Mouse (Mus musculus): ENCODE measurements at regions not wholly inside any gene's neighbourhood (a gene's known extent, or its start where the extent isn't known, plus 50 kb on each side); places are given as distances from the start of the nearest gene placed in this dataset.

DNA sequence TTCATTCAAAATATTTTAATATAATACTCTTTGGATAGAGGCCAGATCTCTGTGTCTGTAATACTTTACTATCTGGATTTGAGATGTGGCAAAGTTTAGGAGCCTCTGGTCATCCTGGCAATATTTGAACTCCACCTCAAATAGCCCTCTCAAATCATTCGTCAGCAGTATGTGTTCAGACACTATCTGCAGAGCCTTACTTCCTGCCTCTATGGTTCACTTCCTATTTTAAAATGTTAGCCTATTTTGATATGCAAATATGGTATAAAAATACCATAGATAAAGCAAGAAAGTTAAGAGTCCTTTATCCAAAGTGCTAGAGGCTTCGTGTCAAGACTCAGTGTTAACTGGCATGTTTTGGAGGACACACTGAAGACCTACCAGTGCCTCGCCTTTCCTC, 334.6 kb downstream of the Sv2b start:
- DNase-seq (ENCODE audit: low read depth): no peak
- TF ChIP-seq CTCF (IDR thresholded peaks at IDR 0.05; ENCODE audit: borderline replicate concordance, extremely low read depth, insufficient read depth, insufficient read length): no peak
- TF ChIP-seq POLR2A (IDR thresholded peaks at IDR 0.05; ENCODE audit: borderline replicate concordance, extremely low read depth, insufficient read depth, insufficient read length, poor library complexity, severe bottlenecking): no peak

DNA sequence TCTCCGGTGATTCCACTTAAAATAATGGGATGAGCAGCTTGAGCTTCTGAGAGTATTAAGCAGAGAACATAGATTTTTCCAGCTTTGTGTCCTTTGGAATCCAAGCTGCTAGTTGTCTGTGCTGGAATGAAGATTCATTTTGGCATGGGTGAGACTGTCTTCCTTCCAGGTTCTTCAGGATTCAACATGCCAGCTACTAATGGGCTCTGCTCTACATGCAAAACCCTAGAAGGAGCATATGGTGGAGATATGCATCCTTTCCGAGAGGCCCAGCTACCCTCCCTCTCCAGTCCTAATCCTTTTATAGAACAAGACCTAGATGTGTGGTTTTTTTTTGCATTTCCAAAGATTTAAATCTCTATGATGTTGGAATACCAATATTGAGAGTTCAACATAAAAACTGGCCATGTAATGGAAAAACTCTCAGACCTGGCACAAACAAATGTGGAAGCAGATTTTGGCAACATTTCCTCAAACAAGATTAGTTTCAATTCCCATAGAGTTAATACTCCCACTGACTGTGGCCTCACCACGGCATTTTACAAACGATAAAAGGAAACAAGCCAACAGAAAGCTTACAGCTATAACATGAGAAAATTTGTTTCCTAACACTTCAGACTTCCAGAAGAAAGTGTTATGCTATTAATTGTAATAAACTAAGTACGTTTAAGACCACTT, 364.5 kb downstream of the Sv2b start:
- TF ChIP-seq CTCF (IDR thresholded peaks at IDR 0.05; ENCODE audit: borderline replicate concordance, extremely low read depth, insufficient read depth, insufficient read length) (no peak), POLR2A (IDR thresholded peaks at IDR 0.05; ENCODE audit: borderline replicate concordance, extremely low read depth, insufficient read depth, insufficient read length, poor library complexity, severe bottlenecking) (no peak)
- DNase-seq (ENCODE audit: low read depth): peak; percentile 75

DNA sequence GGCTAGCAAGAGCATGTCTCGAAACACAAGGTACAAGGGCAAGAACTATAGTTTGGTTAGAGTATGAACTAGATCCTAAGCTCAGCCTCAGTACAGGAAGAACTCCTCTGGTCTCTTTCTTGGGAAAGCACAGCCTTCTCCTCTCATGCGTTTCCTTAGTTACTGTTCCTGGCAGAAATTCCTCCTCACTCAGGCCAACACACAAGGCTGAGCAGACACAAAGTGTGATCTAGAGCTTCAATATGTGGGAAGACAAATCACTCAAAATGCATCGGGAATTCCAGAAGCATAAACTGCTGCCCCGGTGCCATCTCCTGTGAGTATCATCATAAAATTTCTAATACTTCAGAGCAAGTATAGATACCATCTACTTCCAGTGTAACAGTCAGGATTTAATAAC, 366.1 kb downstream of the Sv2b start:
- no peak for TF ChIP-seq CTCF (IDR thresholded peaks at IDR 0.05; ENCODE audit: borderline replicate concordance, extremely low read depth, insufficient read depth, insufficient read length)
- TF ChIP-seq POLR2A (IDR thresholded peaks at IDR 0.05; ENCODE audit: borderline replicate concordance, extremely low read depth, insufficient read depth, insufficient read length, poor library complexity, severe bottlenecking): no peak
- DNase-seq (ENCODE audit: low read depth): peak; percentile 75

DNA sequence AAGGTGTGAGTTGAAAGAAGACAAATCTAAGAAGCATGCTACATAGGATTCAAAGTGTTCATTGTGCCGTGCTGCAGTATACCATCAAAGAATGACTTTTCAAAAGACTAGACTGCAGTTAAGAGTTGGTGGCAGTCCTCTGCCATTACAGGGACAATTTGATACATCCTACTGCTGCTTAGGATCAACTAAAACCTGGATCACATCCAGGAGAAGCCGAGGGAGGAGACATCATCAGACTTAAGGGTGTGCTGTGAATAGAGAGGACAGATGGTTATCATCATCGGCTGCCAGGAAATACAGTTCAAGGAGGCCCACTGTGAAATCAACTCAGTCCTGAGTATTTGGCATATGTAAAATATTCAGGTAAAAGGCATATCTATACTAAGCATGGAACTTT, 366.9 kb downstream of the Sv2b start:
- DNase-seq (ENCODE audit: low read depth): peak; percentile 73
- no peak for TF ChIP-seq CTCF (IDR thresholded peaks at IDR 0.05; ENCODE audit: borderline replicate concordance, extremely low read depth, insufficient read depth, insufficient read length)
- TF ChIP-seq POLR2A (IDR thresholded peaks at IDR 0.05; ENCODE audit: borderline replicate concordance, extremely low read depth, insufficient read depth, insufficient read length, poor library complexity, severe bottlenecking): no peak

DNA sequence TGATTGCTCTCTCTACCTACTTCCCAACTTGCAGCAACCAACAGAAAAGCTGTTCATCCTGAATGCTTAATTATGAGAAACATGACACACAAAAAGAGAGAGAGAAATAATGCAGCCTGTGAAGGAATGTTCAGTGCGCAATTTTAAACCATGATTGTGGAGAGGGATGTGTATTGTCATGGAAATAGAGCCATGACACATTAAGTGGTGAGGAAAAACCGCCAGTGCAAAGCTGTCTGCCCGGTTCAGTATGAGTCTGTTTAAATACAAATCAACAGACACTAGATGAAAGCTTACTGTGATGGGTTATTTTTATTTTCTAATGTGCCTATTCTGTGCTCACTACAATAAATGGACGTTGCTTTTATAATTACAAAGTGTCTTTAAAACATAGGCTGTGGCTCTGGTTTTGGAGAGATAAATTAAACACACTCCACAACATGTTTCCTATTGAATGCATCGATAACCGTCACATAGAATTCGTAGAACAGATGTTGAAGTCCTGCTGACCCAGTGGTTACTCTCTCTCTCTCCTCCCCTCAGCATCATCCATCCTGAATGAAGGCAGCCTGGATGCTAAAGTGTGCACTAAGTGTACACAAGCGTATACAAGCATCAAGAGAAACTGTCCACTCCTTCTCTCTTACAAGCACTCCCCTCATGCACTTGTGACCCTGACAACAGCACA, 374.7 kb upstream of the Slco3a1 start:
- peak; percentile 70 for DNase-seq (ENCODE audit: low read depth)
- TF ChIP-seq CTCF (IDR thresholded peaks at IDR 0.05; ENCODE audit: borderline replicate concordance, extremely low read depth, insufficient read depth, insufficient read length) (no peak), POLR2A (IDR thresholded peaks at IDR 0.05; ENCODE audit: borderline replicate concordance, extremely low read depth, insufficient read depth, insufficient read length, poor library complexity, severe bottlenecking) (no peak)

DNA sequence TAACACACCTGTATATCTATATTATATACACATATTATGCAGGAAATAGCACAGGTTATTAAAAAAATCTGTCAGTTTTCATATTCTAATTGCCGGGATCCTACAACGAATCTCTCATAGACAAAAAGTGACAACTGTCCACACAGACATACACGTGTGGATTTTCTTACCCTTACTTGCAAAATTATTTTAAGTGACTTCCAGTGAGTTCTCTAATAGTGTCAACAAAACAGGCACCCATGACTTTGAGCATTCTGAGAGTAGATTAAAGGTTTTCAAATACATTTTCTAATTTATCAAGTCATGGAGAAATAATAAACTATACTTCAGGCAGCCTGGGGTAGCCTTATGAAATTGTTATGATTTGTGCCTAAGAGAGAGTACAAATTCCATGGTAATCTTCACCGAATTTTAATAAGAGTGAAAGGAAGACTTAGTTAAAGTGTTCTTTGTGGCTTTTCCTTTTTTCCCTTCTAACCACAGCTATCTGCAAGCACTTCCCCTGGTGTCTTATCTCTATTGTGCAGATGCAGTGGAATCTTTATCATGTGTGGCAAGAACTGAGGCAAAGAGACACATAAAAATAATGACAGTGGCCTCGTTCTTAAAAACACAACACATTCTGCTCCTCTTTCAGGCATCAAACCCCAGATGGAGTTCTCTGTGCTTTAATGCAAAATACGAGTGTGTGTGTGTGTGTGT, 373.8 kb upstream of the Slco3a1 start:
- TF ChIP-seq POLR2A (IDR thresholded peaks at IDR 0.05; ENCODE audit: borderline replicate concordance, extremely low read depth, insufficient read depth, insufficient read length, poor library complexity, severe bottlenecking) (no peak), CTCF (IDR thresholded peaks at IDR 0.05; ENCODE audit: borderline replicate concordance, extremely low read depth, insufficient read depth, insufficient read length) (no peak)
- peak; percentile 42 for DNase-seq (ENCODE audit: low read depth)

DNA sequence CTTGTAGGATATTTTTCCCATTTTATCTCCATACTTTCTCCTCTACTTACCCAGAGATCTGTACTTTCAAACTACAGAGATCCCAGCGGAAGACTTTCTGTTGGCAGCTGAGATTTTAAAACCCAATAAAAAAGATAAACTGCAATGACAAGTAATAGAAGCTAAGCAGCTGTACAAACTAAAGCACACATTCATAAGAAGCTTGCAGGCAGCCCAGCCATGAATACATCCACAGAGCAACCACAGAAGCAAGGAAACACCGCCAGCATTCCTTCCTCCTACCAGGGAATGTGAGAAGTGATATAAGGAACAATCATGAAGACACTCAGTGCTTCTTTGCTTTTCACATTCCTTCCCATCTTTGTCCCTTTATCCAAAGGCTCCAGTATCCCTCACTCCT, 372.1 kb upstream of the Slco3a1 start:
- TF ChIP-seq POLR2A (IDR thresholded peaks at IDR 0.05; ENCODE audit: borderline replicate concordance, extremely low read depth, insufficient read depth, insufficient read length, poor library complexity, severe bottlenecking): no peak
- TF ChIP-seq CTCF (IDR thresholded peaks at IDR 0.05; ENCODE audit: borderline replicate concordance, extremely low read depth, insufficient read depth, insufficient read length): no peak
- no peak for DNase-seq (ENCODE audit: low read depth)

DNA sequence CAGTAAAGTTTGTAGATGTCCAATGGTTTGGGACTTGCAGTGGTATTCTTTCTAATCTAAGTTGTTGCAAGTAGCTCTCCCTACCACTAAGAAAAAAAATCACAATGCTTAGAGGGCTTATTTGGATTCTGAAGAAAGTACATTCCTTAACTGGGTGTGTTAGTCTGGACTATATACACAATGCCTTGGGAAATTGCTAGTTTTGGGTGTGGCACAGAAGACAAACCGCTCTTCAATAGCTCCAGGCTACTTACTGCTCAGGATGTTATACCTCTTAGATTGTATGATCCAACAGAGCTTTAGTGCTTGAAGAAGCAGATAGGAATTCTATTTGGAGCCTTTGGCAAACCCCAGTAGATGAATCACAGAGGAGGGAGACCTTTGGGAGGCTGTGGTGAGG, 369.6 kb upstream of the Slco3a1 start:
- DNase-seq (ENCODE audit: low read depth): no peak
- TF ChIP-seq CTCF (IDR thresholded peaks at IDR 0.05; ENCODE audit: borderline replicate concordance, extremely low read depth, insufficient read depth, insufficient read length) (no peak), POLR2A (IDR thresholded peaks at IDR 0.05; ENCODE audit: borderline replicate concordance, extremely low read depth, insufficient read depth, insufficient read length, poor library complexity, severe bottlenecking) (no peak)

DNA sequence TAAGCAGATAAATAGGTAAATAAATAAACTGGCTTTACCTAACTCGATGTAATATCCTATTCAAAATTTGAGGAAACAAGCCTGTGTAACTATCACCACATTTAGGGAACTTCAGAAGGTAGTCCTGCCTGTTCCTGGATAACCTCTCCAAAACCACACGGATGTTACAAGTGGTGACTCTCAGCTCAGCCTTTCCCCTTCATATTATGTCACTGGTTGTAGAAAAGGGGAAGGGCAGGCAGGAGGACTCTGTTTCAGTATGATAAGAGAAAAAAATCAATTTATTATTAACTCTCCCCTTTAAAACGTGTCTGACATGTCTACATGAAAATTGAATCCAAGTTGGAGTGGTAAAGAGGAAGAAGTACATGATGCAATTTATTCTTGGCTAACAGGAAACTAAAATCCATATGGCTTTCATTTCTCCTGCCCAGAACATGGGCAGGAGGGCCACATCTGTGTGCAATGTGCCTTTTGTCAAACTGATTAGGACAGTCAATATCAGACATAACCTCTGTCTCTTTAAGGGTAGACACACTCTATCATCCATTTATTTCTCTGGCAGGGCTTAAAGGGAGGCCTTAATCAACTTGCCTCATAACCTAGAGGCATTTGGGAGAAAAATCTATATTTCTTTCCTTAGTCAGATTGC, 353.9 kb upstream of the Slco3a1 start:
- no peak for TF ChIP-seq CTCF (IDR thresholded peaks at IDR 0.05; ENCODE audit: borderline replicate concordance, extremely low read depth, insufficient read depth, insufficient read length)
- TF ChIP-seq POLR2A (IDR thresholded peaks at IDR 0.05; ENCODE audit: borderline replicate concordance, extremely low read depth, insufficient read depth, insufficient read length, poor library complexity, severe bottlenecking): no peak

DNA sequence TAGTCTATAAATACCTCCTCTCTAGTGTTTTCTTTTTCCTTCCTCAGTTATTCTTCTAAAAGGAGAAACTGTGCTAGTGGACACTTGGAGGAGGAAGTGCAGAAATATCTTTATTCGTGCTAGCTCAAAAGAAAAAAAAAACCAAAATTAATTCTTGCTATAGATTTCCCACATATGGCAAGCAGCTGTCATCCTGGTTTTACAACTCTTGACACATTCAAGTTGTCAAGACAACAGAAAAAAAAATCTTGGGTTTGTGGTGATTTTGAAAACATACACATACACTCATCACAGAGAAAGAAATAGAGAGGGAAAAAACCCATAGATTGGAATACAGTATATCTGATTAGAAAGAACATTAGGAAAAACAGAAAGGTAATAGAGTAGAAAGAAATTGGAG, 352.8 kb upstream of the Slco3a1 start:
- DNase-seq (ENCODE audit: low read depth): peak; percentile 61
- TF ChIP-seq CTCF (IDR thresholded peaks at IDR 0.05; ENCODE audit: borderline replicate concordance, extremely low read depth, insufficient read depth, insufficient read length) (no peak), POLR2A (IDR thresholded peaks at IDR 0.05; ENCODE audit: borderline replicate concordance, extremely low read depth, insufficient read depth, insufficient read length, poor library complexity, severe bottlenecking) (no peak)

More for the DNA sequence above, 353.9 kb upstream of the Slco3a1 start:
- peak; percentile 22 for DNase-seq (ENCODE audit: low read depth)

DNA sequence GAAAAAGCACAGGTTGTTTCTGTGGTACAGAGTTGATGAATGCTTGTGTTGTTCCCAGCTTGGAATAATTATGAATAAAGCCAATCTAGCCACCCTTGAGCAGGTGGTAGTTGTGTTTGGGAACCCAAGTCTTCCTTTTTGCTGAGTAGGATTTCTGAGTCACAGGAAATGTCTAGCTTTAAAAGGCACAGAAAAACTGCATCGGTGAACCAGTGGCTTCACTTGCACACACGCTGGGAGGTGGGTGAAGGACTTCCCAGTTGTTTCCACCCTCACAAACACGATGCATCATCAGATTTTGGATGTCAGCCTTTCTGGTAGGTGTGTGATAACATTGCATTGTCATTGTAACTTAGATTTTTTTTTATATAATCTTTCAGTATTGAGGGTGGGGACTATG, 322.9 kb upstream of the Slco3a1 start:
- no peak for TF ChIP-seq CTCF (IDR thresholded peaks at IDR 0.05; ENCODE audit: borderline replicate concordance, extremely low read depth, insufficient read depth, insufficient read length)
- no peak for TF ChIP-seq POLR2A (IDR thresholded peaks at IDR 0.05; ENCODE audit: borderline replicate concordance, extremely low read depth, insufficient read depth, insufficient read length, poor library complexity, severe bottlenecking)
- DNase-seq (ENCODE audit: low read depth): no peak

All from brain, embryonic 14.5 days (tissue).